Mouse (Mus musculus): ENCODE measurements around the gene Capns1. TPM values are rescaled to one million over a fixed set of nuclear protein-coding genes. Genes with fewer than 3 reads are reported as not detected.

The Capns1 gene
- total RNA-seq, 1 experiment = 164 TPM

GRCm38 (mm10) chr7:30170283-30170951, 28.2 kb downstream of the Capns1 start:
- peak overlapping the region; percentile 96 to 98 for H3K4me3 ChIP-seq (ENCODE audit: insufficient read depth in 1 of 2, low read depth in 1 of 2, low read length in 2 of 2, poor library complexity in 1 of 2, severe bottlenecking in 1 of 2)
- H3K36me3 ChIP-seq (ENCODE audit: control insufficient read depth, insufficient read depth, low read length, poor library complexity, severe bottlenecking) = no peaks in the 10 kb centered on the region
- DNase-seq (ENCODE audit: low read depth, low spot score) = no peak
- TF ChIP-seq ZC3H11A (IDR thresholded peaks at IDR 0.05; ENCODE audit: borderline replicate concordance, low read depth, low read length) = no peak
- no peak for TF ChIP-seq CHD2 (IDR thresholded peaks at IDR 0.05; ENCODE audit: low read depth, low read length)
- TF ChIP-seq MAFK (IDR thresholded peaks at IDR 0.05; ENCODE audit: insufficient read depth, low read depth, low read length) = no peak
- no peak for TF ChIP-seq ZNF384 (IDR thresholded peaks at IDR 0.05; ENCODE audit: low read depth, low read length)
- no peak for TF ChIP-seq HCFC1 (IDR thresholded peaks at IDR 0.05; ENCODE audit: borderline replicate concordance, insufficient read depth, low read length)
- no peak overlapping the region for H3K27ac ChIP-seq (ENCODE audit: insufficient read depth, low read depth, low read length, poor library complexity, severe bottlenecking)
- H3K9me3 ChIP-seq (ENCODE audit: control insufficient read depth, insufficient read depth, low read depth, low read length) = no peaks in the 10 kb centered on the region
- H3K4me1 ChIP-seq (ENCODE audit: control insufficient read depth in 2 of 2, insufficient read depth in 2 of 2, low read length in 2 of 2, poor library complexity in 1 of 2) = peaks cover 0 to 6% of the 10 kb centered on the region in 2 experiments; a peak in 1 of 4 replicates
- H3K9ac ChIP-seq (ENCODE audit: insufficient read depth, low read depth, low read length, poor library complexity, severe bottlenecking) = peak overlapping the region; percentile 35; the same call in 1 of the 2 replicates
- in situ Hi-C loops (cut with MboI; ENCODE audit: low sequenced_read_pairs in 2 of 2, unreplicated experiment in 2 of 2) = no loop called here

GRCm38 (mm10) chr7:30169583-30170282, 28.9 kb downstream of the Capns1 start, which contains the start of gene Zfp146:
Zfp146 (minus strand) TSS chr7:30169750.
- Histone ChIP-seq H3K9ac (ENCODE audit: insufficient read depth, low read depth, low read length, poor library complexity, severe bottlenecking) (peak within 1 kb of the TSS; percentile 89), H3K4me1 (ENCODE audit: control insufficient read depth in 2 of 2, insufficient read depth in 2 of 2, low read length in 2 of 2, poor library complexity in 1 of 2) (peaks cover 0 to 6% of the 10 kb centered on the region in 2 experiments; a peak in 1 of 4 replicates), H3K27ac (ENCODE audit: insufficient read depth, low read depth, low read length, poor library complexity, severe bottlenecking) (peak within 1 kb of the TSS; percentile 69), H3K36me3 (ENCODE audit: control insufficient read depth, insufficient read depth, low read length, poor library complexity, severe bottlenecking) (no peaks in the 10 kb centered on the region), H3K4me3 (ENCODE audit: insufficient read depth in 1 of 2, low read depth in 1 of 2, low read length in 2 of 2, poor library complexity in 1 of 2, severe bottlenecking in 1 of 2) (peak within 1 kb of the TSS; percentile 96 to 98), H3K9me3 (ENCODE audit: control insufficient read depth, insufficient read depth, low read depth, low read length) (no peaks in the 10 kb centered on the region)
- DNase-seq (ENCODE audit: low read depth, low spot score) = peak; percentile 91
- TF ChIP-seq HCFC1 (IDR thresholded peaks at IDR 0.05; ENCODE audit: borderline replicate concordance, insufficient read depth, low read length) = peak; percentile 90
- TF ChIP-seq MAFK (IDR thresholded peaks at IDR 0.05; ENCODE audit: insufficient read depth, low read depth, low read length) = 0 out of 2 replicates have a peak, but pooled peaks have one; percentile 28
- TF ChIP-seq CHD2 (IDR thresholded peaks at IDR 0.05; ENCODE audit: low read depth, low read length) = no peak
- in situ Hi-C loops (cut with MboI; ENCODE audit: low sequenced_read_pairs in 2 of 2, unreplicated experiment in 2 of 2) = no loop called here

- no peaks in the 10 kb centered on the region for H3K36me3 ChIP-seq (ENCODE audit: control insufficient read depth, insufficient read depth, low read length, poor library complexity, severe bottlenecking)
- in situ Hi-C loops (cut with MboI; ENCODE audit: low sequenced_read_pairs in 2 of 2, unreplicated experiment in 2 of 2) = no loop called here
- DNase-seq (ENCODE audit: low read depth, low spot score) = no peak
- H3K4me3 ChIP-seq (ENCODE audit: insufficient read depth in 1 of 2, low read depth in 1 of 2, low read length in 2 of 2, poor library complexity in 1 of 2, severe bottlenecking in 1 of 2) = peak overlapping the region; percentile 96 to 98
- peak overlapping the region; percentile 89 for H3K9ac ChIP-seq (ENCODE audit: insufficient read depth, low read depth, low read length, poor library complexity, severe bottlenecking)
- H3K4me1 ChIP-seq (ENCODE audit: control insufficient read depth in 2 of 2, insufficient read depth in 2 of 2, low read length in 2 of 2, poor library complexity in 1 of 2) = peaks cover 0 to 6% of the 10 kb centered on the region in 2 experiments; a peak in 1 of 4 replicates
- H3K9me3 ChIP-seq (ENCODE audit: control insufficient read depth, insufficient read depth, low read depth, low read length) = no peaks in the 10 kb centered on the region
- H3K27ac ChIP-seq (ENCODE audit: insufficient read depth, low read depth, low read length, poor library complexity, severe bottlenecking) = peak overlapping the region; percentile 25; the same call in 1 of the 2 replicates
- no peak for TF ChIP-seq HCFC1 (IDR thresholded peaks at IDR 0.05; ENCODE audit: borderline replicate concordance, insufficient read depth, low read length)
- TF ChIP-seq CHD2 (IDR thresholded peaks at IDR 0.05; ENCODE audit: low read depth, low read length) = no peak
- TF ChIP-seq ZC3H11A (IDR thresholded peaks at IDR 0.05; ENCODE audit: borderline replicate concordance, low read depth, low read length) = no peak
- TF ChIP-seq MAFK (IDR thresholded peaks at IDR 0.05; ENCODE audit: insufficient read depth, low read depth, low read length) = no peak
These were observed 29.6 kb downstream of the Capns1 start for GRCm38 (mm10) chr7:30168914-30169582.

GRCm38 (mm10) chr7:30164745-30165144, 33.9 kb downstream of the Capns1 start:
- Histone ChIP-seq H3K36me3 (ENCODE audit: control insufficient read depth, insufficient read depth, low read length, poor library complexity, severe bottlenecking) (peaks cover 21% of the 10 kb centered on the region), H3K4me1 (ENCODE audit: control insufficient read depth in 2 of 2, insufficient read depth in 2 of 2, low read length in 2 of 2, poor library complexity in 1 of 2) (peaks cover 0 to 4% of the 10 kb centered on the region in 2 experiments; a peak in 1 of 4 replicates), H3K27ac (ENCODE audit: insufficient read depth, low read depth, low read length, poor library complexity, severe bottlenecking) (no peak overlapping the region), H3K4me3 (ENCODE audit: insufficient read depth in 1 of 2, low read depth in 1 of 2, low read length in 2 of 2, poor library complexity in 1 of 2, severe bottlenecking in 1 of 2) (no peak overlapping the region), H3K9me3 (ENCODE audit: control insufficient read depth, insufficient read depth, low read depth, low read length) (0 out of 2 replicates have a peak, but pooled peaks cover 3% of the 10 kb centered on the region), H3K9ac (ENCODE audit: insufficient read depth, low read depth, low read length, poor library complexity, severe bottlenecking) (no peak overlapping the region)
- no peak for DNase-seq (ENCODE audit: low read depth, low spot score)
- in situ Hi-C loops (cut with MboI; ENCODE audit: low sequenced_read_pairs in 2 of 2, unreplicated experiment in 2 of 2) = no loop called here
- TF ChIP-seq ZC3H11A (IDR thresholded peaks at IDR 0.05; ENCODE audit: borderline replicate concordance, low read depth, low read length) = no peak
- TF ChIP-seq CHD2 (IDR thresholded peaks at IDR 0.05; ENCODE audit: low read depth, low read length) = no peak
- no peak for TF ChIP-seq MAFK (IDR thresholded peaks at IDR 0.05; ENCODE audit: insufficient read depth, low read depth, low read length)
- no peak for TF ChIP-seq HCFC1 (IDR thresholded peaks at IDR 0.05; ENCODE audit: borderline replicate concordance, insufficient read depth, low read length)
- TF ChIP-seq ZNF384 (IDR thresholded peaks at IDR 0.05; ENCODE audit: low read depth, low read length) = no peak

Measured in ES-E14 (cell line).